ENCODE assay signal across 8 mouse cellular contexts in genomic region chr5:151154780-151155179, GRCm38 (mm10).
DNase-seq lines count a peak whose midpoint lies in the region; ATAC-seq and TF ChIP-seq lines count a peak whose summit lies in the region.

No protein-coding gene starts in this region.

- no peak overlapping the region for H3K4me3 ChIP-seq in C2C12 (ENCODE audit: insufficient read depth, poor library complexity, severe bottlenecking)
- H3K4me3 ChIP-seq in heart, embryonic 16.5 days (ENCODE audit: low read length), result no peak overlapping the region
- no peak overlapping the region for H3K4me3 ChIP-seq in liver, embryonic 14.5 days (ENCODE audit: insufficient read depth in 1 of 2, low read depth in 2 of 2, low read length in 2 of 2)

- peaks cover 92% of the 10 kb centered on the region for H3K79me2 ChIP-seq in C2C12 (ENCODE audit: control insufficient read depth, insufficient read depth)

- no peak; the same call in 1 of the 2 replicates for ATAC-seq in heart, embryonic 16.5 days (replicated peaks; ENCODE audit: extremely low read depth, insufficient read depth, low FRiP score)
- peak; percentile 30; the same call in 1 of the 2 replicates for ATAC-seq in liver, embryonic 14.5 days (ENCODE audit: insufficient read depth)
- ATAC-seq in monocyte, adult 5-6 weeks (replicated peaks; ENCODE audit: insufficient number of reproducible peaks, low FRiP score, low TSS enrichment, poor library complexity, severe bottlenecking), result no peak

- peak; percentile 49 for DNase-seq in adipocyte (ENCODE audit: low spot score)
- no peak for DNase-seq in liver, embryonic 14.5 days (ENCODE audit: low read depth in 3 of 3, low spot score in 3 of 3)
- DNase-seq in cerebellum, adult 9-11 months, result no peak
- DNase-seq in urinary bladder, postnatal 10 days (ENCODE audit: low spot score), result no peak
- DNase-seq in cerebellum, adult 8-10 months, result no peak

- H3K27me3 ChIP-seq in C2C12 (ENCODE audit: control insufficient read depth, insufficient read depth, insufficient read length), result no peaks in the 10 kb centered on the region
- no peaks in the 10 kb centered on the region for H3K27me3 ChIP-seq in heart, embryonic 16.5 days (ENCODE audit: control insufficient read depth, insufficient read depth, low read length)
- no peaks in the 10 kb centered on the region for H3K27me3 ChIP-seq in liver, embryonic 14.5 days (ENCODE audit: control insufficient read depth, insufficient read depth, low read length)

- peaks cover 9% of the 10 kb centered on the region for H3K4me1 ChIP-seq in heart, embryonic 16.5 days (ENCODE audit: control insufficient read depth, insufficient read depth, low read length)
- peaks cover 0 to 9% of the 10 kb centered on the region in 2 experiments; a peak in 2 of 4 replicates for H3K4me1 ChIP-seq in liver, embryonic 14.5 days (replicated peaks; ENCODE audit: control insufficient read depth in 2 of 2, insufficient read depth in 2 of 2, low read length in 1 of 2)

- no peak for TF ChIP-seq CTCF in C2C12 (IDR thresholded peaks at IDR 0.05; ENCODE audit: control insufficient read depth, insufficient read depth, insufficient read length)
- TF ChIP-seq CTCF in liver, embryonic 14.5 days (IDR thresholded peaks at IDR 0.05; ENCODE audit: low read depth), result no peak

- no peak overlapping the region for H3K9ac ChIP-seq in heart, embryonic 16.5 days (ENCODE audit: low read length)
- H3K9ac ChIP-seq in liver, embryonic 14.5 days (replicated peaks), result no peak overlapping the region

- TF ChIP-seq EP300 in liver, embryonic 14.5 days (IDR thresholded peaks at IDR 0.05; ENCODE audit: low read depth), result no peak

- H3ac ChIP-seq in C2C12 (ENCODE audit: control insufficient read depth, insufficient read length, low read depth), result no peak overlapping the region

- H3K79me3 ChIP-seq in C2C12 (ENCODE audit: low read depth), result peaks cover 26% of the 10 kb centered on the region

- 29% methylated on average over 3 of the region's 3 CpGs for WGBS in heart, embryonic 16.5 days
- 25% methylated on average over 3 of the region's 3 CpGs for whole genome bisulfite sequencing in liver, embryonic 14.5 days (ENCODE audit: insufficient replicate concordance)

- no peaks in the 10 kb centered on the region for H3K9me3 ChIP-seq in heart, embryonic 16.5 days (replicated peaks; ENCODE audit: control insufficient read depth, low read length)
- H3K9me3 ChIP-seq in liver, embryonic 14.5 days (ENCODE audit: control insufficient read depth, low read length), result no peaks in the 10 kb centered on the region

- H3K27ac ChIP-seq in heart, embryonic 16.5 days (ENCODE audit: low read length), result peak overlapping the region; percentile 50; the same call in 1 of the 2 replicates
- no peak overlapping the region for H3K27ac ChIP-seq in liver, embryonic 14.5 days

- peaks cover 17% of the 10 kb centered on the region for H3K36me3 ChIP-seq in C2C12 (ENCODE audit: control insufficient read depth, insufficient read depth)
- H3K36me3 ChIP-seq in heart, embryonic 16.5 days (ENCODE audit: control insufficient read depth, insufficient read depth), result no peaks in the 10 kb centered on the region
- no peaks in the 10 kb centered on the region for H3K36me3 ChIP-seq in liver, embryonic 14.5 days (replicated peaks; ENCODE audit: control insufficient read depth, insufficient read depth, low read depth)

- H3K4me2 ChIP-seq in heart, embryonic 16.5 days (ENCODE audit: low read depth, low read length), result no peak overlapping the region
- no peak overlapping the region for H3K4me2 ChIP-seq in liver, embryonic 14.5 days (ENCODE audit: low read depth)

TF ChIP-seq in C2C12, 6 proteins besides CTCF, POLR2A, EP300 and RAD21:
- TF ChIP-seq MAX (IDR thresholded peaks at IDR 0.05), result peak; percentile 75
- TF ChIP-seq MYOD1 (IDR thresholded peaks at IDR 0.05; ENCODE audit: control insufficient read depth, insufficient read length, low read depth), result peak; percentile 87
- TF ChIP-seq USF1 (IDR thresholded peaks at IDR 0.05; ENCODE audit: low read depth), result no peak
TF ChIP-seq in C2C12: peak in this region for 2.
